Mouse (Mus musculus) CD4-positive, CD25-positive, alpha-beta regulatory T cell, adult 2 months (primary cell): Measurements from ENCODE around the gene Sohlh2.

Source experiments
- DNase-seq: peaks from one replicate; pipeline ENCODE4 v3.0.0-alpha.2; 2012; ENCODE audit warnings: low read depth, low spot score

Sohlh2 gene

DNA sequence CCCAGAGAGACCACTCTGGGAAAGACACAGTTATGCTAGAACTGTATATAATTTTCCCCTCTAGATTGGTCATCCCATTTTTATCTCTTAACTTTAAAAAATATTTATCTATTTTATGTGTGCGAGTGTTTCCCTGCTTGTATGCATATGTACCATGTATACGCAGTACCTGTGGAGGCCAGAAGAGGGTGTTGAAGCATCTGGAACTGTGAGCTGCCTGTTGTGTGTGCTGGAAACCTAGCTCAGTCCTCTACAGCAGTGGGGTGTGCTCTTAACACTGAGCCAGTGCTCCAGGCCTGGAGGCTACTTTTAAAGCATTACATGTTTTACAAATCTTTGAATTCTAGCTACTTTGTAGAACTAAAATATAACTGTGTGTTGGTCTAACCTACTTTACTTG is 24.6 kb downstream of the Sohlh2 start:
- no peak for DNase-seq

- no peak for DNase-seq
Observed at GRCm38 (mm10) chr3:55207665-55208064, 25.8 kb downstream of the Sohlh2 start.

GRCm38 (mm10) chr3:55212254-55212653 is 30.4 kb downstream of the Sohlh2 start:
- no peak for DNase-seq

- DNase-seq, result no peak
Observed at GRCm38 (mm10) chr3:55213785-55214184, 32.0 kb downstream of the Sohlh2 start.

- no peak for DNase-seq
Observed at GRCm38 (mm10) chr3:55214413-55214812, 32.6 kb downstream of the Sohlh2 start.

GRCm38 (mm10) chr3:55222502-55222901 is 40.7 kb downstream of the Sohlh2 start:
- no peak for DNase-seq

DNA sequence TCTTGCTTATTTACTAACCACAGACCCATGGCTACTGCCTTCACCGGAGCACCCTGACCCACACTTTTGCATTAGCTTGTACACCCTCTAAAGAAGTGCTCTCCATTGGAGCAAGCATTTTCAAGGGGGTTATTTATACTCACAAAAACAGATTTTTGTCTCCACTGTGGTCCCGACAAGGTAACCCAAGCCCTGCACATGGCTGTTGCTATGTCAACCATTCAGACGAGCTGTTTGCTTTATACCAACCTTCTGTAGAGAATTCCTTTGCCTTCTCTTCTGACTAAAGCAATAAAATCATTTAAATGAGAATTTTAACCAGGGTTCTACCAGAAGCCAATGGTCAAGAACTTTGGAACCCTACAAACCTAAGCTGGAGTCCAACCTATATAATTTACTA is 42.0 kb downstream of the Sohlh2 start:
- DNase-seq, result no peak

GRCm38 (mm10) chr3:55226501-55227213 is 44.8 kb downstream of the Sohlh2 start:
- no peak for DNase-seq

GRCm38 (mm10) chr3:55227214-55227581 is 45.4 kb downstream of the Sohlh2 start:
- no peak for DNase-seq

DNA sequence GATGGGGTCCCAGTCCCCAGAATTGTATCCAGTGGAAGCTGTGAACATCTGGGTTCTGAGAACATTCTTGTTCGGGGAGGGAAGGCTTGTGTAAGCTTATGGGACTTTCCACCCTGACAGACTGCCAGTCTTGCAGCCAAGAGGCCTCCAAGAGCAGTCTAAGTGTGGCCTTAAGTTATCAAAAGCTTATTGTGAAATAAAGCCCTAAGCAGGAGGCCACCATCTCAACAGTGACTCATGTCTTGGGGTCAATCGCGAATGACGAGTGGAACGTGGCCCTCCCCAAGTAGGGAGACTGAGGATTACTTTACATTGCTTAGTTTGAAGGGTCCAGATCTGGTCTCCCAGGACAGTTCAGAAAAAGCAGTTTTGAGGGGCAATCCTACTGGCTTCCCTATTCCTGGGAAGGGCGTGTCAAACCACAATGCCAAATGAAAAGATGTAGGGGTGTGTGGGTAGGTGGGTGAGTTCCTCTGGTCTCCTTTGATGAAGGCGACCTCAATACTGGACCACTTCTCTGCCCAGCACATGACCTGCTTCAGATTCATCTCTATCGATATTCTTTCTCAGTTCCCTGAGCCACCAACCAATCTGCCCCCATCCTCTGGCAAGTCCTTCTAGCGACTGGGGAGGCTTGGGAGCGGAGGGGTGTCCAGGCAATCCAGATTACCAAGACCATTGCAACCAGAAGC is 60.0 kb downstream of the Sohlh2 start, which contains the start of gene Dclk1:
Gene Dclk1 (plus strand): TSS at position 635 of the 692 bp plus-strand sequence.
- no peak for DNase-seq

GRCm38 (mm10) chr3:55242422-55243055 is 60.7 kb downstream of the Sohlh2 start:
- DNase-seq, result no peak

DNA sequence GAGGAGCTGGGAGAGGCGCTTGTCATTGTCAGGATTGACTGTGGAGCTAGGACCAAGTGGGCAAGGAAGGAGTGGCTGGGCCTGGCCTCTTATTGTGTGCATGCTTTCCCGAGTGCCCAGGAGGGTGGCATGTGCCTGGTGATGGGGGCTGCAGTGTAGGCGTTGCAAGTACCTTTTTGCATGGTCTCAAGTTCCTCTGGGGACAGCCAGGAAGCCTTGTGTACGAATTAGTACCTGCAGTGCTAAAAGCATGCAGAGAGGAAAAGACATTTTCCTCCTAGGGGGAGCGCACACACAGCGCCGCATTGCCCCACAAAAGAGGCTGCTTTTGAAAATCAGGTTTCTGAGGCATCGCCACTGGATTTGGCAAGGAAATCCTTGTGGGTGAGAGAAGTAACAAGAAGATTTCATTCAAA is 61.2 kb downstream of the Sohlh2 start:
- DNase-seq, result no peak

- DNase-seq, result no peak
Observed at GRCm38 (mm10) chr3:55244087-55244486, 62.3 kb downstream of the Sohlh2 start.

- DNase-seq, result no peak
Observed at GRCm38 (mm10) chr3:55246618-55247272, 64.9 kb downstream of the Sohlh2 start.

DNA sequence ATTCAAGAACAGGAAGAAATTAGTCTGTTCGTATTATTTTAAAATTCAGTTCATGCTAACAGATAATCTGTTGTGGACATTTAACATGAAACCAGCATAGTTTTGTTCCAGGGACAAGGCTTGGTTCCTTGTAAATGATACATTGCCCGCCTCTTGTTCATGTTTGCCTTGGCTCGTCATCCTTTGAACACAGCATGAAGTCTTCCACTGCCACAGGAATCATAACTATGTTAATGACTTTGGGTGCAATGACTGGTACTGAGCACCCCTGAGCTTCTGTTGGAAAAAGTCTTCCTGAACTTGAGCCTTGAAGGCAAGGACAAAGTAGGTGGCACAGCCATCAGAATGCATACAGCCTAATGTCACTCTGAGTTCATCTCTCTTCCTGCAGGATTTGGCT is 66.2 kb downstream of the Sohlh2 start:
- DNase-seq, result no peak

- no peak for DNase-seq
Observed at GRCm38 (mm10) chr3:55248508-55248907, 66.7 kb downstream of the Sohlh2 start.

DNA sequence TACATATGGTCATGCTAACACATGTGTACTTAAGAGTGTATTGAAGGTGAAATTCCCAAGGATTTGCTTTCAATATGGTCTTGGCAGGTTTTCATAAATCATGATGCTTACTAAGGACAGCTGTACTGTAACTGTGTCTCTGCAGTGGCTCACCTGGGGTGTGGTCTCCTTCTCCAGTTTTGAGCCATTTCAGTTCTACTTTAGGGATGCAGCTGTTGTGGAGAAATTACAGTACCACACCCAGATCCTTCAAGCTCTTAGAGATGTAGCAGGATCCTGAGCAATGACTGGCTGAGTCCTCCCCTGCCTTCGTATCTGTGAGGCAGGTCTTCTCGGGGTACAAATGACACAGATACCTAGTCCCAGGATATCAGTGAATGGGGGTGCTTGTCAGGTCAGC is 68.8 kb downstream of the Sohlh2 start:
- DNase-seq, result no peak
